Mouse (Mus musculus) fat pad, adult 2 months (tissue): ENCODE measurements around the gene Olfr1419.
"Not testable (repeated sequence)": the region's sequence is repeated elsewhere in the genome, so short reads cannot be mapped to it uniquely, and the experiment has no call there.

Experiments
- DNase-seq: peaks from one replicate; pipeline ENCODE4 v3.0.0-alpha.2; 2011; ENCODE audit warnings: low read depth, low spot score; ENCODE audit errors: extremely low read depth

Gene Olfr1419

DNA sequence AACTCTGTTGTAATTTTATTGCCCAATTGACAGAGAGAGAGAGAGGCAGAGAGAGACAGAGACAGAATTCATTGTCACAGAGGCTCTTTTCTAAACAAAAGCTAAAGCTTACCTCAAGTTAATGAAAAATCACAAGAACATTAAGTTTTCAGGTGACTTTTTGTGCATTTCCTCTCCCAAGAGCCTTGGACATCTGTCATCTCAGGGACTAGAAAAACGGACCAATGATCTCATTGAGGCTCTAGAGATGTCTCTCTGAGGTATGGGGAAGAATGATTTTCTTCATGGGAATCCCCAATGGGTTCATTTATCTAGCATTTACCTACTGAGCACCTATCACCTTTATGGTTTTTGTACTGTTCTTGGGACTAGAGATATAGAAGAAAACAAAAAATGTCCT lies at the start of gene Olfr1419:
TSS of gene Olfr1419 (minus strand) at position 101 of the 400 bp plus-strand sequence.
- no peak for DNase-seq

DNA sequence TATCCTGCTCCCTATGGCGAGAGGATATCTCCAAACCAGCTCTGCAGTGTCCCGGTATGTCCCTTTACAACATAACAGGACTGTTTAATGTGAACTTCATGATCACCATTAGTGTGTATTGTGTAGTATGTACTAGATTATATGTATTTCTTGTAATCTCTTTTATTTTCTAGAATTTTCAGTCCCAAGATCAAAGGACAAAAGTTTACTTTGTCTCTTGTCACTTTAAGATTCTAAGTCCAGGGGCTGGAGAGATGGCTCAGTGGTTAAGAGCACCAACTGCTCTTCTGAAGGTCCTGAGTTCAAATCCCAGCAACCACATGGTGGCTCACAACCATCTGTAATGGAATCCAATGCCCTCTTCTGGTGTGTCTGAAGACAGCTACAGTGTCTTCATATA lies 47.6 kb upstream of the Olfr1419 start:
- not testable (repeated sequence) for DNase-seq

DNA sequence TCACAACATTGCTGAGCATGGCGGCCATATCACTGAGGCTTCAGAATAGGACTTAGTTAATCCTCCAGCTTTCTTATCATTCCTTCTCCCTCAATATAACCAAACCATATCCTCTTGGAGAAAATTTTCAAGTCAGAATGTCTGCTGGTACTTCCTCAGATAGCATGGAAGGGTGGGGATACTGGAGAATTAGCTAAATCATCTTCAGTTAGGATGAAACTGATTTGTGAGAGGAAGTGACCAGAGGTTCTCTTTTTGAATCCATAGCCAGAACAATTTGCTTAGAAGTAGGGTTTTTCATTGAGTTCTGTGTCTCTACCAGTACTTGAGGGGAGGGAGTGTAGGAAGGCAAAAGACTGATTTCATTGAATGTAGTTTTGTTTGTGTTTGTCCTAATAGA lies 47.2 kb upstream of the Olfr1419 start:
- no peak for DNase-seq

DNA sequence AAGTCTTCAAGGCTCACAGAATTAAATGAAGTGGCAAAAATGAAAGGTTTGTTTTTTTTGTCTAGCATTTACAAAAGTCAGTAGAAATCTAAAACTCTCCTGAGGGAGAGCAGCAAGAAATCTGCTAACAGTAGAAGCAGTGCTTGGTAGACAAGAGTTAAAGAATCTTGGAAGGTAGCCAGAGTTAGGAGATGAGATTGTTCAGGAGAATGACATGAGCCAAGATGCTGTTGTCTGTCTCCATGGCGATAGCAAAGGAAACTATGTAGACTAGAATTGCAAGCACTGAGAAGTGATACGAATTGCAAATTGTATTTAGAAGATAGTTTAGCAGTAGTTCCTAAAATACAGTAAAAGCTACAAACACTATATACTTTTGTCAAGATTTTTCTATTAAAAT lies 40.9 kb upstream of the Olfr1419 start:
- no peak for DNase-seq

DNA sequence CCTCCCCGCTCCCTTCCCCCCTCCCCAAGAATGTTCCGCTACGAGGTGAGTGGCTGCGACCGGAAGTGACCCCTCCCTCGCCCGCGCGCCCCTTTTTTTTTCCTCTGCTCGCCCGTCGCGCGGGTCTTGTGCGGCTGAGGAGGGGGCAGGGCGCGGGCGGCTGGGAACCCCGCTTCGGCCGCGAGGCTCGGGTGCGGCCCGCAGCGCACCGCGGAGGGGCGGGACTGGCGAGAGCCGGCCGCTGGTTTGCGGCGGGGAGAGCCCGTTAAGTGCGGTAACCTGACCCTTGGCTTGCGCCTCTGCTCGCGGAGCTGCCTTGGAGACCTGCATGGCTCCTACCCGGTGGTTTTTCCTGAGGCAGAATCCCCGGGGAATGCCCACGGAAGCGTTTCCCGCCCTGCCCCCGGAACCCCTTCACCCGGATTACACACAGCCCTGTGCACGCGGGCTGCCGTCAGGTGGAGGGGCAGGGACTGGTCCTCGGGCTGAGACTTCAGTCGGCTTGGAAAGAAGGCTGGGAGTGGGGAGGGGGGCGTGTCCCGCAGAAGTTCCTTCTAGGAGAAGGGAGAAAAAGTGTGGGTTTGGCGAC lies 37.7 kb upstream of the Olfr1419 start:
- no peak for DNase-seq

DNA sequence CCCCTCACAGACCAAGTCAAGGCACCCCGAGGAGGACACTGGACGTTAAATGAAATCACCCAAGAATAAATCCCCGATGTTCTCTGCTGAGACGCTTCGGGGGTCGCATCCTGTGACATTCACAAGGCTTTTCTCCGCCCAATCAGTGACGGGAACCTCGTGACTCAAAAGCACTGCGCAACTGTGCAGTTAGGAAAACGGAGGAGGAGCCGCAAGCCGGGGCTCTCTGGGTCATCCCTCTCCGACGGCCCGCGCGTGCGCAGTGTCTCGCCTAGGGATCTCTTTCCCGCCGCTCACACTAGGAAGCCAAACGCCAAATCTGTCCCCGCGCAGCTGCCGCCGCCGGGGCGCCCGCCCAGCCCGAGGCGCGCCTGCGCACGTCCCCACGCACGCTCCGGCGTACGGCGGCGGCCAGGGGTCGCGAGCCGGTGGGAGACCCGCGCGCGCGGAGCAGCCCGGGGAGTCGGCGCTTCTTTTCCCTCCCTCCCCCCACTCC lies 37.2 kb upstream of the Olfr1419 start, which contains the start of gene Patl1:
TSS of gene Patl1 (plus strand) at position 363 of the 496 bp plus-strand sequence.
- peak; percentile 63 for DNase-seq

DNA sequence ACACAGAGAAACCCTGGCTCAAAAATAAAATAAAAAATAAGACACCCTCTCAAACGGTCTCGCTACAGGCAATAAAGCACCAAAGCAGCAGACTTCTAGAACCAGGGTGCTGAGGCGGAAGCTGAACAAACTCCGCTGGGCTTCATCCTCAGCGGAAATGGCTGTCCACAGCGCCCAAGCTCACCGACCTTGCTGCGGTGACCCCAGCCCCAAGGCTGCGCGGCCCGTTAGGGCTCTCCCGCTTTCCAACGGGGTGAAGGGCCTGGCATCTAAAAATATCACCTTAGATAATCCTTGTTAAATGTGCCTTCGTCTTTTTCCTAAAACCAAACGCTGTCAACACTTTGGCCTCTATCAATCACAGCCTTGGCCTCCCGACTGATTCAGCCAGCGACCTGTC lies 36.7 kb upstream of the Olfr1419 start:
- no peak for DNase-seq

DNA sequence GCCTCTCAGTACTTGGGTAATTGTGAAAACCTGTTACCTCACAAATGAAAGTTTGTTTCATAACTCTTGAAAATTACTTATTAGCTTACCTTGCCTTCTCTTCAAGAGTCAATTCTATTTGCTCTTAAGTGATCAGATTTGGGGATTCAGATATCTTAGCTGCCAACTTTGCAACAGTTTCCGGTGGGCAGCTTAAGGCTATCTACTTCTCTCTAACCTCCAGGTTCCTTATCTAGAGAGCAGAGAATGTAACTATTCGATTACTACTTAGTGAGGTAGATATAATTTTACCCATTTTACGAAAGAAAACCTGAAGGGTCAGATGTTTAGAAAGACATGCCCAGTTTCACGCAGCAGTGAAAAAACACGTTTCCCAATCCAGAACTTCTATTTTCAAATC lies 36.1 kb upstream of the Olfr1419 start:
- DNase-seq, result no peak

DNA sequence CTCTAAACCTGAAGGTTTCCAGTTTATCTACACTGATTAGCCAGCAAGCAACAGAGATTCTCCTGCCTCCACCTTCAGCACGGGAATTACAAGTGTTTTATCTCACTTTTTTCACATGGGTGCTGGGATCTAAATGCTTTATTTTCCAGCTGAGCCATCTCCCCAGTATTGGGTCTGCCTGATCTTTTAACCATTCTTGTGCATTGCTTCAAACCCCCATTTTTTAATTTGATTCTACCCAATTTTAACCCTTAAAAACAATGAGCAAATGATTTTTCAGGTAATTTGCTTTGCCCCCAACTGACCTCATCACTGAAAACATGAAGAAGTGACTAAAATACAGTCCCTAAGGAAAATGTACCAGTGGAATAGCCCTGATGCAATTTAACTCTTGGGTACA lies 11.4 kb upstream of the Olfr1419 start, which contains the start of gene Olfr1420:
TSS of gene Olfr1420 (plus strand) at position 301 of the 400 bp plus-strand sequence.
- no peak for DNase-seq

DNA sequence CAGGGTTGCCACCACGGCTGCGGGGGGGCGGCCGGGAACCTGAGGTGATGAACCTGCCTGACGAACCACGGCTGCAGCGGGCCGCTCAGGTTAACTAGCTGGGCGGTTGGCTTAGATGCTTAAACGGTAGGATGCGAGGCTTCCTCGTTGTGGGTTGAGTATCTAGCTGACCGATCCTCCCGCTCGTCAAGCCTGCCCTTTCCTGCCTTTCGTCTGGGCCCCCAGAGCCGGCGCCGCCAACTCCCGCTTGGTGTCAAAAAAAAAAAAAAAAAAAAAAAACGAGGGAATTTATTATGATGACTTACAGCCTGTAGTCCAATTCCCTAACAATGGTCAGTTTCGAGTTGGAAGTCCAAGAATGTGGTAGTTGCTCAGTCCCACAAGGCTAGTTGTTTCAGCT lies 3.5 kb upstream of the Olfr1419 start:
- DNase-seq, result not testable (repeated sequence)

DNA sequence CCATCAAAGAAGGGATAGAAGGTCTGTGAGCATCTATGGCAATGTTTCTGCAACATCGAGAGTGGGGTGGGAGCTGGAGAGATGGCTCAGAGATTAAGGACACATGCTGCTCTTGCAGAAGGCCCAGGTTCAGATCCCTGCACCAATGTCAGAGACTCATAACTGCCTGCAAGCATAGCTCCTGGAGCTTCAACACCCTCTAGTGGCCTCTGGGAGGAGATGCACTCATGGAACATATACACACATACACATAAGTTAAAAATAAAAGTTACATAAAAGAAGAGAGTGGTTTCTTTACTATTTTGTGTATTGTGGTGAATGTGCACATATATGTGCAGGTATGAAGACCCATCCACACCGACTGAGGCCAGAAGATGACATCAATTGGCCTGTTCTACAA lies 7.1 kb downstream of the Olfr1419 start:
- no peak for DNase-seq

DNA sequence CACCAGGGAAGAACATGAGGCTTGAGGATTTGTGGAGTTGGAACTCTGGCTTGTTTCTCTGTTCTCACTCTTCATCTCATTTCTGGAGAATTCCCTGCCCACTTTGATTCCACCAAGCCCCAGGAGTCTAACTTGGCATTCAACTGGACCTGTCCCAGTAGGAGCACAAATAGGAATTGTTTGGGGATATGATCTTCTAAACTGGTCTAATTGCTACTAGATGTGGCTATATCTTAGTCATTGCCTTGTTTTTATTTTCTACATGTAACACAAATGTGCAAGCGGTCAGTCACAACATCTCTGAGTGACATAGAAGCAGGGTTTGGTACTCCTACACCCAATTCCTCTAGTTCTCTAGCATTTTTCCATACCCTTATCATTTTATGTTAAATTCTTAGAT lies 13.9 kb downstream of the Olfr1419 start, which contains the start of gene Olfr1418:
TSS of gene Olfr1418 (minus strand) at position 101 of the 400 bp plus-strand sequence.
- no peak for DNase-seq

DNA sequence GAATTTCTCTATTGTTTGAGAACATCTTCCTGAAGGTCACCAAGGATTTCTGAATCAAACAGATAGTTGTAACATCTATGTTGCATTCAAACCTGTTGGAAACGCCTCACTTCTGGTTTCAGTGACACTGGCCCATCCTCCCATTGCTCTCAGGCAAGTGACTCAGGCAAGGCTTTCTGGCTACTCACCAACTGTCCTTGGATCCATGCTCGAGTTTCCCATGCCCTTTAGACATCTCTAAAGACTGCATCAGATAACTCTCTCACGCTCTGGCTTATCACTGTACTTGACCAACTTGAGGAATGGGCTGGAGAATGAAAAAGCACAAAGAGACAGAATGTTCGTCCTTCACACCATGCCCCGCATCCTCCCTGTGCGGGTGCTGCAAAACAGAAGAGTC lies 18.4 kb downstream of the Olfr1419 start:
- DNase-seq, result no peak

DNA sequence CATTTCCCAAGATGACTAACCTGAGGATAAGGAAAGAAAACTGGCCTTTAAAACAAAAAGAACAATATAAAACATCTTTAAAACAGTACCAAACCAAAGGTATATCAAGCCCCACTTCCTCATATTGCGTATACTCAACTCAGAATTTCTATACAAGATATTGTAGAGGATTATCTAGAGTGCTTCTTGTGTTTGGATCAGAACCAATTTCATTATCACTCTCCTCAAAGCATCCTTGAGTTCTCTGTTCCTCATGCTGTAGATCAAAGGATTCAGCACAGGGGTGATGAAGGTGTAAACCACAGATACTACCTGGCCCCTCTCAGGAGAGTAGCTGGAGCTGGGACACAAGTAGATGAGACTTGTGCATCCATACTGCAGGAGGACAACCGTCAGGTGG lies 20.1 kb downstream of the Olfr1419 start:
- DNase-seq, result no peak

DNA sequence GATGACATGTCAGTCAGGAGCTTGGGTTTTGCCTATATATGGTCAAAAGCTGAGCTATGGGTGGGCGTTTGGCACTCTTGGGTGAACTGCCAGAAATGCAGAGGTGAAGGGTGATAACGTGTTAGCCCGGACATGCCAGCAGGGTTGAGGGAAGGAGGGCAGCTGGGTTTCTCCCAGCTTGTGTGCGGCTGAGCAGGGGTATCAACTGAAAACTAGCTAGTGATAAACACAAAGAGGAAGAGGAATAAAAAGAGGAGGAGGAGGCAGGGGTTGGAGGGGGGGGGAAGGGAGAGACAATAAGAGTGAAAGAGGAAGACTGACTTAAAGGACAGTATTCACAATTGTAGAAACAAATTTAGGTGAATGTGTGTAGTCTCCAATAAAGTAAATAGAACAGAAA lies 22.3 kb downstream of the Olfr1419 start:
- no peak for DNase-seq

DNA sequence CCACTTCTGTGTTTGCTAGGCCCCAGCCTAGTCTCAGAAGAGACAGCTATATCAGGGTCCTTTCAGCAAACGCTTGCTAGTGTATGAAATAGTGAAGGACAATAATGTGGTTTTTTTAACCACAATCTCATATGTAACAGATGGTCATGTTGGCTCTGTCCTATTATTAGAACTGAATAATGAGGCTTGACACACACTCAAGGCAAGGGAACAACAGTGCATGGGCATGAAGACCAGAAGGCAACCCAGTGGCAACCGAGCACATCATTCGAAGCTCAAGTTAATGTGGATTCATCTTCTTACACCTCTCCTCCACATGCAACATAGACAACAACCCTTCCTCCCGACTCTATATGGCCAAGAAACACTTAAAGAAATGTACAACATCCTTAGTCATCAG lies 28.6 kb downstream of the Olfr1419 start:
- no peak for DNase-seq

DNA sequence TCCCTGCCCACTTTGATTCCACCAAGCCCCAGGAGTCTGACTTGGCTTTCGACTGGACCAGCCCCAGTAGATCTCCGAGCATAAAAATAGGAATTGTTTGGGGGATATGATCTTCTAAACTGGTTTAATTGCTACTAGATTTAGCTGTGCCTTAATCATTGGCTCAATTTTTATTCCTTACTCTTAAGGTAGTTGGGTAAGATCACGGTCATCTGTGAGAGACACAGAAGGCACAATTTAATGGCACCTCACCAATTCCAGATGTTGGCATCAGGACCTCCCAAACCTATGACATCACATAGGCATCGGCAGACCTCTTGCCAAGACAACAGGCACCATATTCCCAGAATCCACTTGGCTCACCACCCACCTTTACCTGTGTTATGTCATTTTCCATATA lies 35.8 kb downstream of the Olfr1419 start, which contains the start of gene Olfr1417:
TSS of gene Olfr1417 (minus strand) at position 101 of the 400 bp plus-strand sequence.
- no peak for DNase-seq

DNA sequence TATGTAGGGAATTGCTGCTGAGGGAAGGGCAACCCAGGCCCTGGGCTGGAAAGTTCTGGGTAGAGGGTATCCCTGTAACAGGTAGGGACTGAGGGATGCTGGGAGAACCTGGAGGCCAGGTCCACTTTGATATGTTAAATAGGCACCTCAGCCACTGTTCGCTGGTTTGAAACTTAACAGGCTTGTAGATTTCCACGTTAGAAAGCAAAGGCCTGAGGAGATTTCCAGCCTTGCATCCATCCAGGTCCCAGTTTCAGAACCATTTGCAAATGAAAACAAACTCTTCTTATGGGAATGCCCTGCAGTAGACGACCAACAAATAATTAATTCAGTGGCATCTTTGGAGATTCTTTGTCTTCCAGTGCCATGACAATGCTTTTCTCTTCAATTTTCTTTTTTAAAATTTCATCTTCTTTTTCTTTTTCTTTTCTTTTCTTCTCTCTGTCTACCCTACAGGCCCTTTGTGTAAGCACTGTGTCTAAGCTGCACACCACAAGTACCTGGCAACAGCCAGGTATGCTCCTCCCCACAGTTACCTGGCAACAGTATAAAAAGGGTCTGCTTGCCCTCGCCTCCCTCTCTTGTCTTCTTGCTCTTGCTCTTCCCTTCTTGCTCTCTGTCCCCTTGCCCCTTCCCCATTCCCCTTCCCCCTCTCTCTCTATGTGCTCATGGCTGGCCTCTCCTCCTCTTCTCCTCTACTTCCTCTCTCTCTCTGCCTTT lies 51.4 kb downstream of the Olfr1419 start:
- DNase-seq, result no peak

DNA sequence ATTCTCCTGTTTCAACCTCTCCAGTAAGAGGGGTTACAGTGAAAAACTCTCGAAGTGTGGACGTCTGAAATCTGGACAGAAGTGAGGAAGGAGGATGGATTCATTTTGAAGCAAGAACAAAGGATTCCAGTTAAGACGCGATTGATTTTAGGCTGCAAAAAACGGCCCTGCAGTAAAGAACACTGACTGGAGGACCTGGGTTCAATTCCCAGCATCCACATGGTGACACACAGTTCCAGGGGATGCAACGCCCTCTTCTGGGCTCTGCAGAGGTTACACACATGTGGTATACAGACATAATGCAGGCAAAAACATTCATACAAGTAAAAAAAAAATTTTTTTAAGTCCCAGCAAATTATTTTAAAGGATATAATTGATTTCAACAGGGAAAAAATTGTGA lies 54.7 kb downstream of the Olfr1419 start:
- DNase-seq, result no peak

DNA sequence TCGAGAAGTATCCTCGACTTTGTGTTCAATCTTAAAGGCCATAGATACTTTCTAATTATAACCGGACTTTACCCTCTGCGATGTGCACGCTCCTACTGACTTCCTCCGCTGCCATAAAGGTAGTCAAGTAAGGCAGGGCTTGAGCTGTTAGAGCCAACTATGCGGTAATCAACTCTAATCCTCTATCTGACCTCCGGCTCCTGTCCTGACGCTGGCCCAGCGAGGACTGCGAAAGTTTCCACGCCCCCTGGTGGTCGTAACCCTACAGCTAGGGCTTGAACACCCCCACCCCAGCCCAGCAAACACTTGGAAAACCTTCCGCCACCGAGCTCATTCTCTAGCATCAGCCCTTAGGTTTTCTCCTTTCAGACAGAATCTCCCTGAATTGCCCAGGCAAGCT lies 55.1 kb downstream of the Olfr1419 start:
- no peak for DNase-seq

DNA sequence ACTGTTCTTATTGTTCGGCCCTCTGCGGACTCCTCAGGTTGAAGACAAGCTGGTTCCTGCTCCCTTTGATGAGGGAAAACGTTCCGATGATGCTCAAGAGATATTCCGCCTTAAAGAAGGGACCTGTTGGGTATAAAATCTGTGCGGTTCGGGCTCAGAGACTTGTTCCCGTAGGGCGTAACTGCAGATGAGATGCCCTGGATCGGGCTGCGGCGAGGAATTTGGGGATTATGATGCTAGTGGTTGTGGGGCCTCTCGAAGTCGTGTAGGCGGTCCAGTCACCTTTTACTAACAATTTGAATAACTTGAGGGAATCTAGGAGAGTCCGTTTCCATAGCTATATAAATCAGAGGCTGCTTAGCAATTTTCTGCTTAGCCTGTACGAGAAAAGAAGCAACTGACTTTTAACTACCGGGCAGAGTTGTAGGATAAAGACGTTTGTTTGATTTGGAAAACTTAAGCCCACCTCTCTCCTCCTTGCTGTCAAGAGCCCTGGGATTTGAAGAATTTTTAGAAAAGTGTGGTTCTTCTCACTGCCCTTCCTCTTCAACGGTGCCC lies 55.7 kb downstream of the Olfr1419 start, which contains the start of gene Stx3:
TSS of gene Stx3 (minus strand) at position 261 of the 558 bp plus-strand sequence.
- no peak for DNase-seq
